Mouse (Mus musculus) B cell, adult 2 months (primary cell): ENCODE measurements around the gene Igf1r.

Experiments
- DNase-seq, 2 experiments: peaks; one replicate each; pipeline ENCODE4 v3.0.0; 2022

The Igf1r gene

DNA sequence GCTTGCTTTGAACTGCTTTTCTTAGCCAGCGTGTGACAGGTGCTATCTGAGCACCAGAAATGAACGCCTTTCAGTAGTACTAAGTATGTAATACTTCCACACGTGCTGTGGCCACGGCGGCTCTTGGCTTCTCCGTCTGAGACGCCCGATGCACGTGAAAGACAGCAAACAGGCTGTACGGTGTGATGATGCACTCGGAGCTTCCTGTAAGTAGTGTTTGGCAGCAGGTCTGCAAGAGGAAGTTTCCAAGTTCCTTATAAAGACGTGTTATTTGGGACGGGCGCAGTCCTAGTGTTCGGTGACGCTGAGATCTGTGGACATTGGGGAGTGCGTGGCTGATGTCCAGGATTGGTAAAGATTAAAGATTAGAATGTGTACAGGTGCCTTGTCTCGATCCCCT is 5.4 kb downstream of the Igf1r start:
- DNase-seq = peak; percentile 18 to 24

DNA sequence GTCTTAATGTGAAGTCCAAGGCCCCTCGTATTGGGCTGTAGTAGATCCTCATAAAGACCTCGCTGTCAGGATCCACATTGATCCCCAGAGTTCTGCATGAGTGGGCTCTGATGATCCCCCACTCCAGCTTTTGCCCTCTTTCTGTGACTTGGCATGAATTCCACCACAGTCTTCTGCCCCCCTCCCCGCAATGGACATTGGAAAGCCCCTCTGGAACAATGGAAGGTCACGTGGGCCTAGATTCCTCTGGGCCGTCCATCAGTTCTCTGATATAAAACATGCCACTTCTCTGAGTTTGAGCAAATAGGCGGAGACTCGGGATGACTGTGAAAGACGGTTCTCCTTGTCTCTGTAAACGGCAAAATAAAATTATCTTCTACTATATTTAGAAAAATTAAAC is 8.1 kb downstream of the Igf1r start:
- no peak for DNase-seq

DNA sequence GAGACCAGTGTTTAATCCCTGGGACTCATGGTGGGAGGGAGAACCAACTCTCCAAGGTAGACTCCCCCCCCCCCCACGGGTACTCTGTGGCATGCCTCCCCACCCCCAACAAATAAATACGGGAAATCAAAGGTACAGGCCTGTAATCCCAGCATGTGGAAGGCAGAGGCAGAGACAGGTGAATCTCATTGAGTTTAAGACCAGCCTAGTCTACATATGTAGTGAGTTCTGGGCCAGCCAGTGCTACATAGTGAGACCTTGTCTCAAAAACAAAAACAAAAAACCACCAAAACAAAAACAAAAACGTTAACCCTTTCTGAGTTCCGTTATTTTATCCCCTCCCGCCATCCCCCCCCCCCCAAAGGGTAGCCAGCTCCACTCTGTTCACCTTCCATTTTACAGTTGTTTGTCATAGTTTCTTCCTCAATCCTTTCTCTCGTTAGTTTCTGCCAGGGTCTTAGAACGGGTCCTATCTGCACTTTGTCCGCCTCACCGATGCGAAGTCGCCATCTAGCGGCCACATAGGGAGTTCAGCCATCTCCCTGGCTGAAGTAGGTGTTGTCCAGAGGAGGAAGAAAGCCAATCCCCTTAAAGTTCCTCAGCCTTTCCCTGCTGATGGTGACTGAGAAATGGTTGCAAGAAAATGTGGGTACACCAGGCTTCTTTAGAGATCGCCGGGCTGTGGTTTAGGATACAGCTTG is 9.1 kb downstream of the Igf1r start:
- peak; percentile 78 to 79 for DNase-seq

DNA sequence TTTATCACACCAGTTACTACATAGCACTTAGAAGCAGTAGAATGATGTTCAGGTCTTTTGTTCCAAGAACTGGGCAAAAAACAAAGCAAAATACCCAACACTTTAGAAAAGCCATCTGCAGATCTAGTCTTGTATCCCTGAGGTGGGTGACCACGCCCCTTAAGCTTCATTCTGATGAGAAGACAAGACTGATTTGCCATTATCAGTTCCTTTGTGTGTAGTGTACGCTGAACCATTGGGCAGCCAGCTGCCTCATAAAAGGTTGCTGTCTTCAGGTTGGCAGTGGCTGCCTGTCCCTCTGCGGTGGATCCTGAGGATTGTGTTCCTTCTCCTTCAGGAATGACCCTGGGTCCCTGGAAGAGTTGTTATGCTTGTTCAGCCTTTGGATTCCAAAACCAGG is 11.1 kb downstream of the Igf1r start:
- no peak for DNase-seq

DNA sequence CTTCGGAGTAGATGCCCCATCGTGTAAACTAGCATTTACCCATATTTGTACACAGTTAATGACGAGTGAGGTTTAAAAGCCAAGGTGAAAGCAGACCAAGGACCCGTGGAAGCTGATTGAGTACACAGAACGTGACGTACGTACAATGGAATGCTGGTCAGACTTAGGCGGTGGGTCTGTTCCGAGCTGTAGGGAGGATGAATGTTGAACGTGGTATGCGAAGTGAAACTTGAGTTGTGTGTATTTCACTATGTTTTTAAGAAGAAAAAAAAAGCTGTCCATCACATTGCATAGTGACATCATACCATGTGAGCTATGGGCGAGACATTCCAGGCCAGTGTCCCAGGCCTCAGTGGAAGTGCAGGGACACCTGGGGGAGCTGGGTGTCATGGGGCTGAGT is 15.8 kb downstream of the Igf1r start:
- DNase-seq = no peak

DNA sequence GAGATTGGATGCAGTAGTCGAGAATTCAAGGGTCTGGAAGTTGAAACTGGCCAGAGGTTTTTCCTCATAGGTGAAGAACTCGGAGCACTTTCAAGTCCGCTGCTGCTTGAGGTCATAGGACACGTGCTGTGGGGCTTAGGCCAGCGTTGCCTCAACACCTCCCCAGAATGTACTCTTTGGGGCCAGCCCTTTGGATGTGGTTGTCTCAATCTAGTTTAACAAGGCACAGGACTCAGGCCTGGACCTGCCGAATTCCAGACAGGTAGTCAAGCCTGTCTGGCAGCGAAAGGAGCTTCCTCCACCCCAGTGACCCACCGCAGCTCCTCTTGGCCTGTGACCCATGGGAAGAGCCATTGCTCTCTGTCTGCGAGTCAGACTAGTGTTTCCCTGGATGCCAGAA is 16.4 kb downstream of the Igf1r start:
- DNase-seq = no peak

DNA sequence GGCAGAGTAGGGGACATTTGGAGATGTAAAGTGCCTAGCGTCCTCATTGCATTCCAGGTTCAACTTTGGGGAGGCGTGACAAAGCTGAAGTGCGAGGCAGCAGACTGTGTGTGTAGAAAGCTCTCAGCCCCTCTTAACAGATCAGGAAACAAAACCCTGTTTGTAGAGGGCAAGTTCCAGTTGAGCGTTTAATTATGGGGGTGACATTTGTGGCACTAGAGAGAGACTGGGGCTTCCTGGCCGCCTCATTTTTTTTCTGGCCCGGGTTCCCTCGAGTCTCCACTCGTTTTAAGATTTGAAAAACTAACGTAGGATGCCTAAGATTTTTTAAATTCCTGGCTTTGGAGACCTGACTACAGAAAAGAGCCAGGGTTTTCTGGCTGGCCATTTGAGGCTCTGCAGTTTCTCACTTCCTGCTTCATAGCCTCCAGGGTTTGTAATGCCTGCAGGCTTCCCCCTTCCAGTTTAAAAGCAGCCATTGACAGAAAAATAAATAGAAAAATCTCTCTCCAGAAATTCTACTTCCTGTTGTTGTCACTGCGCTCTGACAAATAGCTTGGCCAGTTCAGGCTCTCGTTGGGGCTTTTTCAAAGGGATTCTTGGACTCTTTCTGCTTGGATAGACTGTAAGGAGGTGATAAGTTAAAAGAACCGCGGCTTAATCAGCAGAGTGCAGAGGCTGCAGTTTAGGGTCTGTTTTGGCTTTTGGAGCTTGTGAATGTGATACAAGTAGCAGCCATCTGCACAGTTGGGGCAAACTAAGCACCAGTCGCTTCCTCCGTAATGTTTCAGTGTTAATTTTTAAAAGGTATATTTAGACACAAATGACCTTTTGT is 20.8 kb downstream of the Igf1r start:
- DNase-seq = no peak

DNA sequence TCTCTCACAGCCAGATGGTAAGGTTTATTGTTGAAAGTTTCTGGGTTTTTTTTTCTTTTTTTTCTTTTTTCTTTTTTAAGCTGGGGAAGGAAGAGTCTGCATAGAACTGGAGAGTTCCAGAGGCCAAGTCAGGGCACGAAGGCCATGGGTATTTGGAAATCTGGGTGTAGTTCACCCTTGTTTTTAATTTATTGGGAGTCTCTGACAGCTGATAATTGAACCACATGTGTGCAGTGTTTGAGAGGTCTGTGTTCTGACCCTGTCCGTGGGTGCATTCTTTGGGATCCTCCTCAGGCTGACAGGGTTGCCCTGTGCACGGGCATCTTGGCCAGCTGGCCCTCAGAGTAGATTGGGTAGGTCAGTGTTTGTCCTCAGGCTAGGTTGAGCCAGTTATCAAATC is 29.3 kb downstream of the Igf1r start:
- DNase-seq = no peak

DNA sequence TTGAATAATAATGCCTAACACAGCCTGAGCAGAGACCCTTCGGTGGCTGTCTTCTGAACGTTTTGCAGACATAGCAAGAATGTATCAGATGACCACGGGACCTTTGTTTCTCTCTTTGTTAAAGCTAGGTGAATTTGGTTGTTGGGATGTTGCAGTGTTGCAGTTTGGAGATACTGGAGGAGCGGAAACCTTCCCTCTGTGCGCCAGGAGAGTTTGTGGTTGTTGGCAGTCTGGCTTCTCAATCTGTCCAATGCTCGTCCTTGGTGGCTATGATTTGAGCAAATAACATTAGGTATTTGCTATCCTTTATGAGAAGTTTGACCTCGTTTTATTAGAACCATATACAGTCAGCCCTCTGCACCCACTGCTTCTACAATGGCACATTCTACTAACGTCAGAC is 30.2 kb downstream of the Igf1r start:
- no peak for DNase-seq

DNA sequence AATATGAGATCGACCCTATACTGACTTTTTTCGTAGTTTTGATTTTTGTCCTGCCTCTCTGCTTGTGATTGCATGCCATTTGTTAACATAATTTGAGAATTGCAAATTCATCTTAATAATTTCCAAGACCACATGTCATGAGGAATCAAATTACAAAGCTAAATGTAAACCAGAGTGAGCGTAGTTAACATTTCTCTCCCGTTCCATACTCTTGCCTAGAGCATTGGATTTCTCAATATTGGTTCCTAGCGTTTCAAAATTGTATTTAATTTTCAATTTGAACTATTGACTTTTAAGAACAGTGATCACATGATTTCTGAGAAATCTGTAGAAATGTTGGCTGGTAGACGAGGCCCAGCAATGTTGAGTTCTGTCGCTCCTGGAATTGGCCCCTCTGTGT is 30.8 kb downstream of the Igf1r start:
- no peak for DNase-seq

DNA sequence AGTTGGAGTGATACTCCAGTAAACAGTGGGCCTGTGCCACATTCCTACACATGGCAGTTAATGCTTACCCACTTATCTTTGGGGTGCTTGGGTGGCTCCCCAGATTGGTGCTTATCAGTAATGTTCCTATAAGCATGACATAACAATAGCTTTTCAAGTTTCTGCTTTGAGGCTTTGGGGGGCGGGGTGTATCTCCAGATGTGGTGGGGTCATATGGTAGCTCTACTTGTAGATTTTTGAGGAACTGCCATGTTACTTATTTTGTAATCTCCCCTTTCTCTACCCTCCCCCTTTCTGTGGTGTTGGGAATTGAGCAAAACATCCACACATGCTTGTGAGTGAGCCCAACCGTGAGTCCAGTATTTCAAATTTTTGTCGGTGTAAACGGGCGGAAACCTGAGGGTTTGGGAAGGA is 32.4 kb downstream of the Igf1r start:
- DNase-seq = no peak

DNA sequence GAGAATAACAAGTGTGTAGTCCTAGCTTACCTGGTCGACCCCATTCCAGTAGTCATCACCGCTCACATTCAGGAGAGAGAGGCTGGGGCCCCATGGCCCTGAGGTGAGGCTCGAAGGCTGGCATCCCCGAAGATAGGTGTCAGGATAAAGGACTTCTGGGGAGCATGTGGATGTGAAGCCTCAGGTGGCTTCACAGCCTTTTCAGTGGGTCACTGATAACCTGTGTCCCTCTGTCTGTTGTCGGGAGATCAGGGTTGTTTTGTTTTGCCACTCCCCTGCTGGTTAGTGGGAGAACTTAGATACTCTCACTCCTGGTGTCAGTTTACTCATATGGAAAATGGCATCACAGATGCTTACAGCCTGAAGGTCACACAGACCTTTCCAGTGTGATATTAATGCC is 32.9 kb downstream of the Igf1r start:
- no peak for DNase-seq

DNA sequence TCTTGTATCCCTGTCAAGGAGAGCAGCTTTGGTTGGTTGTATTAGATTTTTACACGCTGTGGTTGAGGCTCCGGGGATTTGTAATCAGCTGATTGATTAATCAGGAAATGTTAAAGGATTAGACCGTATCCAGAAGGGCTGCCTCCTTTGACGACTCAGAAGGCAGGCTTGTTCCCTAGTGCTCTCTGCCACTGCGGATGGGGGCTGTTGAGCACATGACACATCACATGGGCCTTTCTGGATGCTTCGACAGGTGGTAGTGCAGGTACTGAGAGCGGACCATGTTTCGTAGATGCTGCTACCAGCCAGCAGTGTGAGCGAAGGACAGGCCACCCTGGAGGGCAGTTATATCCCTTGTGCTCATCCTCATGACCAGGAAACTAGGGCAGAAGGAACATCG is 33.6 kb downstream of the Igf1r start:
- DNase-seq = no peak

DNA sequence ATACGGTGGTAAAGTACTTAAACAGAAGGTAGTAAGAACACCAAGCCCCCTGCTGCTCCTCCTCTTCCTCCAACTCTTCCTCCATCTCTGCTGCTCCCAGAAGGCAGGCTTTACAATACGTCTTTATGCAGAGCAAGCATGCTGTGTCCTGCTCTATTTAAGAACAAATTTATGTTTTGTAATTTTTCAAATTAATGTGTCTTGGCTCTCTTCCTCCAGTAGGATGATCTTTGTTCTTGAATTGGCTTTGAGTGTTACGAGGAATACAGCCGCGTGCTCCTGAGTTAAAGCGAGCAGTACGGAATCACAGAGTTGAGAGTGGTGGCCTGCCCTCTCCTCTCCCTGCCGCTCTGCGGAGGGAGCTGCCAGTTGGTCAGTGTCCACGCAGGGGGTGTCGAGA is 34.2 kb downstream of the Igf1r start:
- DNase-seq = no peak

DNA sequence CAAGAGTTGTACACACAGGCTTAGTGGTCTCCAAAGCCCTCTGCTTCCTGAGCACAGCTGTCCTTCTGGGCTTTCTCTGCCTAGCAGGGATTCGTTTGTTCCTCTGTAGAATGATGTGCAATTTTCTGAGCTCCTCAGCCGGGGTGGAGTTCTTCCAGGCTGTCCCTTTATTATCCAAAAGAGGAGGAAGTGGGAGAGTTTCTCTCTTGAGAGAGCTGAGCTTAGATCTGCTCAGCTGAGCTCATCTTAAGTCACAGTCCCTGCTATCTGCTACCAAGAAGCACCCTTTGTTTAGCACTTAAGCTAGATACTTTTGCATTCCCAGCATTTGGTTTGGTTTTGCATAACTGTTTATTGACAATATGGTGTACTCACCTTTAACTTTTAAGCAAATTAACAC is 36.7 kb downstream of the Igf1r start:
- no peak for DNase-seq

DNA sequence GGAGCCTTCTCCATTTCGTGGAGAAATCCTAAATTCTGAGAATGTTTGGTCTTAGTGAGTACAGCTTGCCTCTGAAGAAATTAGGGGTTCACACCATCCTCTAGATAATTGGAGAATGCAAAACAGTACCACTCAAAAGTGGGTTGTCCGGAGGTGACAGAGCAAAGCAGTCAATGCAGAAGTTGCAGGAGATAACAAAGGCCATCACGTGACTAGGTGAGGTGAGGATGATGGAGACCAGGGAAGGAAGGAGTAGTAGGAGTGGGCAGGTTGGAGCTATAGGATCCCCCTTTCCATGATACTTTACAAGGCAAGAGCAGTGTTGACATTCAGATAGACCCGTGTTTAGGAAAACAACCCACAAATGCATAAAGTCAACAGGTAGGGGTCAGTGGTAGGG is 41.0 kb downstream of the Igf1r start:
- DNase-seq = no peak

DNA sequence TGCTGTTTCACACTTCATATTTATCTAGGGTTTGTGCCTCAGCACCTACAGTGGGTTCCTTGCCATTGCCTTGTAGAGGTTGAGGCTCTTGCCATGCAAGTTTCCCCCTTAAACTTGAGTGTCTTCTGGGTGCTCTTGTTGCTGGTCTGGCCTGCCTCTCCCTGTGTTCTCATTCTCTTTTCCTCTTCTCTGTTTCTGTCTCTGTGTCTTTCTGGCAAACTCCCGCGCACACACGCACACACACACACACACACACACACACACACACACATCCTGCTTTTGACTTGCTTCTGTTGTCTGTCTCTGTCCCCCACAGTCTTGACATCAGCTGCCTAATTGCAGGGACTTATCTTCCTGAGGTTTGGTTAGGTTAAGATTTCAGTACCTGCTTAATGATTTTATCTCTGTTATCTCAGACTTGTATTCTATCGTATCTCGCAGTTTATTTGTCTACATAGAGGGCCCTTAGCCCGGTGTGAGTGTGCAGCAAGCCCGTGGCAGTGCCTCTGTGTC is 41.8 kb downstream of the Igf1r start:
- DNase-seq = peak in 1 of 2 experiments; percentile 1

DNA sequence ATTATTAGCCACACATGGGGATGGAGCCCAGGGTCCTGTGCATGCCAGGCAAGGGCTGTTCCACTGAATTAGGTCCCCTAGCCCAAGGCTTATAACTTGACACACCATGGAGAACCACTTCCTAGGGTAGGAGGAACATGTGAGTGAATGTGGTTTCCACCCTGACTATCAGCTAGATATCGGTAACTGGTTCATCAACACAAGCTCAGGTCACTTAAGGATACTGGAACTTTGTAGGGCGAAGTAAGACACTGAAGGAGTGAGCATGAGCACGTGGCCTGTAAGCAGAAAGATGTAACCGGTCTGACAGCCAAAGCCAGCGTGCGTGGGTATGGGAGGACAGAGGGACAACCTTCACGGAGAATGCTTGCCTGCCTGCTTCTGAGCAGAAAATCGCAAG is 42.6 kb downstream of the Igf1r start:
- DNase-seq = no peak

DNA sequence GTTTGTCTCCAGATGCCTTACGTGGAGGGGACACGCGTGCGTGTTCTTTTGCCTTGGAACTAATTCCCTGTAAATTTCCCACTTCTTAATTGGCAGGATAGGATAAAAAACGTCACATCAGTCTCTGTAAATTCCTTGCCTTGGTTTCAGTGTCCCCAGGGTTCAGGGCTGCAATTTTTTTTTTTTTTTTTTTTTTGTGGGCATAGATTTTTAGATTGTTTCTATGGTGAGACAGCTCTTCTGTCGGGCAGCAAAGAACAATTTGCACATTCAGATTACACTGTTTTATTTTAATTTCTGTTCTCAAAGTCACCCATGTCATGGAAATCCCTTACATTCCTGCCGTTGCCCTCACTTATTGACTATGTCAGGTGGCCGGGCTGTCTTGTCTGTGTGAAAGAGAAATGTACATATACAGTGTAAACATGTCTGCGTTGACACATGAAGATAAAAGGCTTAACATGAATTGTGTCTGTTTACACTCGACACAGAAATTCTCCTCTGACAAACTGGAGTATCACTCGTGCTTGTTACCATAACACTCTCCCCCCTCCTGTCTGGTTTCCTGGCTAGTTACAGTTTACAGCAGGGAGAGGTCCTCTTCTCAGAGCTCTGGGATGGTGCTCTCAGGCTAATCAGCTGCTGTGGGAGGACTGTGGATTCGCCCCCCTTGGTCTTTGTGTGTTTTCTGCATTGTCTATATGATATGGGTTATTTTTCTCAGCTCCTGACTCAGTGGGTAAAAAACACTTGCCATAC is 43.8 kb downstream of the Igf1r start:
- DNase-seq = no peak

DNA sequence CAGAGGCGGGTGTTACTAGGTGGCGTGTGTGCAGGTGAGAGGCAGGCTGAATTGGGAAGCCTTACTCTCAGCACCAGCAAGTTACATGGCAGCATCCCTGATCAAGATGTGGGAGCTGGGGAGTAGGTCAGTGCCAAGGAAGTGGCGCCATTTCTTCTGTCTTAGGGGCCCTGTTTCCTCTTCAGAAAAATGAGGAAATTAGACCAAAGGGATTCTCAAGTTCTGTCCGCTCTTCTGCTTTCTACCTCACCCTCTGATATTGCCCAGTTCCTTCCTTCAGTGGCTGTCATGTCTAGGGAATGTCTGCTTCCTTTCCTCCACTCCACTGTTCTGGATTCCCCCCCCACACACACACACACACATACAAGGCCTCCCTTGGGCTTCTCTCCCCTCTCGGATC is 48.6 kb downstream of the Igf1r start:
- DNase-seq = no peak

DNA sequence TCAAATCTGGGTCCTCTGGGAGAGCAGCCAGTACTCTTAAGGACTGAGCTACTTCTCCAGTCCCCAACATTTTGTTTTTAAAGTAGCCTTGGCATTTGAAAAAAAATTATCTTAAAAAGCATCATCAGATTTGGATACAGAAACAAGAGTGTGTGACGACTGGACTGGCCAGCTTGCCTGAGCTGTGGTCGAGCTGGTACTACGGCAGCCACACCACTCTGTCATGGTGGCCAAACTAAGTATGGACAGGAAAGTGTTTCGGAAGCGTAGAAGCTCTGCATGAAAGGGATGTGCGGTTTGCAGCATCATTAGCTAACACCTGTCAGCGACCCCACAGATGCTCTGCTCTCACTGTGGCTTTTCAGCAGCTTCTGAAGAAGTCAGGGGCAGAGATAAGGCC is 53.4 kb downstream of the Igf1r start:
- no peak for DNase-seq

DNA sequence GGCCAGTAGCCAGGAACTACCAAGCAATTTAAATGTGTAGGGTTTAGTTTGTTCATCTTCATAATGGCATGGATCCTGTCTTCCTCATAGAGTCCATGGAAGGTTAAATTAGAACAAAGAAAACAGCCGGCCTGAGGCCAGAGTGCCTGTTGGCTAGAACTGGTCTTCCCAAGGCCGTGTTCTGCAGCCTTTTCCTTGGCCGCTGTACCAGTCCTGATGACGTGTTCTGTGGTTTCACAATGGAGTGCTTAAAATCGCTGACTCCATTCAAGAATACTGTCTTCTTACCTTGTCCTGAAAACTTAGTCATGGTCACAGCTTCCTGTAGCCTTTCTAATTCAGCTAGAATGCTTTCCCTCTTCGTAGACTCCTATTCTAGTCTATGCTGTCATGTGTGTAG is 53.9 kb downstream of the Igf1r start:
- DNase-seq = no peak

DNA sequence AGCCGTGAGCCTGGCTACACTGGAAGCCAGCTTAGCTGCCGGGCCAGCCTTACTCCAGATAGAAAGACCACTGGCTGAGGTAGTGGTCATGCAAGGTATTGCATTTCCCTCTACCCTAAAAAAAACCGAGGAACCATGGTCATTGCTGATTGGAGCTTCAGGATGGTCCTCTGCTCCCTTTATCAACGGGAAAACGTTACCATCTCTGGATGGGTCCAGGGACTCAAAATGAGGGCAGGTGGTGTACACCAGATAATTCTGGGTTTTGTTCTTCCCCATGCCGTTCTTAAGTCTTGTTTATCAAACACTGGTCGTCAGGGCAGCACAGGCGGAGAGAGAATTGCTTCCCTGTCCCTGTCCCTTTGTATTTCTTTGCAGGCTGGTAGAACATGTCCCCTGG is 57.0 kb downstream of the Igf1r start:
- no peak for DNase-seq

DNA sequence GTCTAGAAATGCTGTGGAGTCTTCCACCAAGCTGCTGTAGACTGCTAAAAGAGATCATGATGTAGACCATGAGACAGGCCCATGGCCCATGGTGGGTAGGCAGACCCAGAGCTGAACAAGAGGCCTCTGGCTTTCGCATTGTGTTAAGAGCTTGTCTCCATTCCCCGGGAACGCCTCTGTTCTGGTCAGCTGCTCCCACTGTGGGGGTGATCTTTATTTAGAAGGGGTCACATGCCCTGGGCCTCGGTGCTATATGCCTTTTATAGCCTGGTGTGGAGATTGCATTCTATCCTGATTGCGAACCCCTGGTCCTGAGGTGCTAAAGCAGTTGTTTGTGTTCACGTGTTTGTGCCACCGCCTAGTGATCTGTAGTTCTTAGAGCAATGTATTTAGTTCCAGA is 57.5 kb downstream of the Igf1r start:
- DNase-seq = no peak
